Mouse (Mus musculus) midbrain, embryonic 15.5 days (tissue): ENCODE measurements around the gene Adcy6. TPM values are rescaled to one million over a fixed set of nuclear protein-coding genes. Genes with fewer than 3 reads are reported as not detected.

Source experiments
- ATAC-seq: fragments of 200-750 bp; cut with Nextera tagmentation; replicated peaks from 2 replicates; pipeline ENCODE4 v1.8.0; 2017; ENCODE audit warnings: moderate TSS enrichment
- H3K27ac ChIP-seq: fragments of 300-500 bp; sonication (generic); 2 replicates; pipeline ENCODE4 v1.5.1; 2015; ENCODE audit warnings: mild to moderate bottlenecking, inconsistent platforms
- H3K27me3 ChIP-seq: fragments of 300-500 bp; sonication (generic); replicated peaks from 2 replicates; pipeline ENCODE4 v1.6.1; 2015; ENCODE audit warnings: inconsistent platforms
- H3K36me3 ChIP-seq: fragments of 300-500 bp; sonication (generic); replicated peaks from 2 replicates; pipeline ENCODE4 v1.6.1; 2015; ENCODE audit warnings: inconsistent platforms
- H3K4me1 ChIP-seq: fragments of 300-500 bp; sonication (generic); 2 replicates; pipeline ENCODE4 v1.6.1; 2015; ENCODE audit warnings: inconsistent platforms
- H3K4me2 ChIP-seq: fragments of 300-500 bp; sonication (generic); 2 replicates; pipeline ENCODE4 v1.6.1; 2015; ENCODE audit warnings: inconsistent platforms, mild to moderate bottlenecking, moderate library complexity
- H3K4me3 ChIP-seq: fragments of 300-500 bp; sonication (generic); 2 replicates; pipeline ENCODE4 v1.5.1; 2015; ENCODE audit warnings: mild to moderate bottlenecking, inconsistent platforms
- H3K9ac ChIP-seq: fragments of 300-500 bp; sonication (generic); 2 replicates; pipeline ENCODE4 v1.6.1; 2015; ENCODE audit warnings: mild to moderate bottlenecking, inconsistent platforms
- H3K9me3 ChIP-seq: fragments of 300-500 bp; sonication (generic); 2 replicates; pipeline ENCODE4 v1.6.1; 2016; ENCODE audit warnings: inconsistent platforms
- WGBS: fragments of 180-500 bp; shearing (Covaris S2); methylation state at CpG from one replicate; pipeline ENCODE4 v1.1.7; 2015; ENCODE audit warnings: mixed read lengths; 5-methylcytosine and 5-hydroxymethylcytosine counted together
- polyA plus RNA-seq: library from polyadenylated mRNA; unstranded; fragments of >200 nt; fragmentation: Nextera tagmentation; extraction: Ambion mirVana; gene quantifications from 2 replicates; pipeline ENCODE4 v1.2.1, GENCODE M21; 2015

The Adcy6 gene
- polyA plus RNA-seq, 1 experiment from 2014 or later = 15.2 TPM

DNA sequence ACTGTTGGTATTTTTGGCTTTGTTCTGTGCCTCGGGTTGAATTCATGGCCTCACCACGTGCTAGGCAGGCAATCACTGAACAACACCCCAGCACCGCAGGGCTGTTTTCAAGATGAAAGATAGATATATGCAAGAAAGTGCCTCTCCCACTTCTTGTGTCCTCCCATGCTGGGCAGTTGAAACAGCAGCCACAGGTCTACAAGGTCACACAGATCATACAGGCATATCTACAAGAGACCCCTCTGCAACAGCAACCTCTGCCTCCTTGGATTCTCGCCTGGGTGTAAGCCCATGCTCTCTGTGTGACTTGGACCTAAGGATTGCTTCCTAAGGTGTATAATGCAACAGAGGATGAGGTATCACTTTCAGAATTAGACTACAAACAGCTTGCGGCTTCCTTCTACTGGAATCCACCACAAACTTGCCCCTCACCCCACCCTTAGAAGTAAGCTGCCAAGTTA lies 13.5 kb upstream of the Adcy6 start:
- no peaks in the 10 kb centered on the region for H3K36me3 ChIP-seq
- no peak overlapping the region for H3K27ac ChIP-seq
- H3K9ac ChIP-seq = no peak overlapping the region
- peaks cover 6% of the 10 kb centered on the region for H3K4me1 ChIP-seq
- H3K4me3 ChIP-seq = no peak overlapping the region
- no peak overlapping the region for H3K4me2 ChIP-seq
- 52% methylated on average over 5 of the region's 5 CpGs for WGBS
- no peaks in the 10 kb centered on the region for H3K9me3 ChIP-seq
- H3K27me3 ChIP-seq = no peaks in the 10 kb centered on the region
- ATAC-seq = no peak

GRCm38 (mm10) chr15:98622721-98623120 lies 12.8 kb upstream of the Adcy6 start:
- 22% methylated on average over 6 of the region's 6 CpGs for WGBS

GRCm38 (mm10) chr15:98622199-98622598 lies 12.3 kb upstream of the Adcy6 start:
- Histone ChIP-seq H3K36me3 (no peaks in the 10 kb centered on the region), H3K9me3 (no peaks in the 10 kb centered on the region), H3K4me2 (no peak overlapping the region), H3K27ac (no peak overlapping the region), H3K27me3 (peaks cover 3% of the 10 kb centered on the region; the same call in 1 of the 2 replicates), H3K4me1 (no peaks in the 10 kb centered on the region), H3K4me3 (no peak overlapping the region), H3K9ac (no peak overlapping the region)
- 9% methylated on average over 7 of the region's 7 CpGs for WGBS
- no peak for ATAC-seq

More at GRCm38 (mm10) chr15:98622721-98623120, 12.8 kb upstream of the Adcy6 start:
- H3K27me3 ChIP-seq = peaks cover 3% of the 10 kb centered on the region; the same call in 1 of the 2 replicates
- no peak overlapping the region for H3K4me2 ChIP-seq
- no peaks in the 10 kb centered on the region for H3K36me3 ChIP-seq
- no peak for ATAC-seq
- H3K9ac ChIP-seq = no peak overlapping the region
- H3K27ac ChIP-seq = no peak overlapping the region
- H3K4me1 ChIP-seq = no peaks in the 10 kb centered on the region
- no peak overlapping the region for H3K4me3 ChIP-seq
- H3K9me3 ChIP-seq = no peaks in the 10 kb centered on the region

DNA sequence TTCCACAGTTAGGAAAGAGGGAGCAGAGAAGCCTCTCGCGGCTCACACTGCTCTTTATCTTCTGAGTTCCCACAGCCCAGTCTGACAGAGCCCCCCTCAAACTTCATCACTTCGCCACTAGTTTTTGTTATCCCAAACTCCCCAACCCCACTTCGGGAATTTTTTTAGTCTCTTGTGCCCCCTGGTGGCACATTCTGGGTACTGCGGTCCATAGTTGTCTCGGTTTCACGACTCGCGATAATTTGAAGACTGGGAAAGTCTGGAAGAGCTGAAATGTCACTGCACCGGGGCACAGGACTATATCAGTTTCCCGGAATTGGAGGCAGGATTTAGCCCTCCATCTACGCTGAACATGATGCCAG lies 7.3 kb upstream of the Adcy6 start:
- H3K4me2 ChIP-seq = no peak overlapping the region
- ATAC-seq = no peak
- no peak overlapping the region for H3K4me3 ChIP-seq
- no peaks in the 10 kb centered on the region for H3K9me3 ChIP-seq
- H3K27me3 ChIP-seq = peaks cover 3% of the 10 kb centered on the region; the same call in 1 of the 2 replicates
- no peak overlapping the region for H3K27ac ChIP-seq
- H3K9ac ChIP-seq = no peak overlapping the region
- no peaks in the 10 kb centered on the region for H3K36me3 ChIP-seq
- under 1% methylated on average over 12 of the region's 12 CpGs for WGBS
- 0 out of 2 replicates have a peak, but pooled peaks cover 4% of the 10 kb centered on the region for H3K4me1 ChIP-seq

- no peak overlapping the region for H3K4me2 ChIP-seq
- ATAC-seq = no peak
- no peaks in the 10 kb centered on the region for H3K9me3 ChIP-seq
- 0 out of 2 replicates have a peak, but pooled peaks cover 4% of the 10 kb centered on the region for H3K4me1 ChIP-seq
- no peak overlapping the region for H3K27ac ChIP-seq
- 44% methylated on average over 20 of the region's 20 CpGs for WGBS
- no peaks in the 10 kb centered on the region for H3K36me3 ChIP-seq
- no peak overlapping the region for H3K9ac ChIP-seq
- no peak overlapping the region for H3K4me3 ChIP-seq
- H3K27me3 ChIP-seq = peaks cover 3% of the 10 kb centered on the region; the same call in 1 of the 2 replicates
Observed at GRCm38 (mm10) chr15:98616362-98617175, 6.7 kb upstream of the Adcy6 start.

DNA sequence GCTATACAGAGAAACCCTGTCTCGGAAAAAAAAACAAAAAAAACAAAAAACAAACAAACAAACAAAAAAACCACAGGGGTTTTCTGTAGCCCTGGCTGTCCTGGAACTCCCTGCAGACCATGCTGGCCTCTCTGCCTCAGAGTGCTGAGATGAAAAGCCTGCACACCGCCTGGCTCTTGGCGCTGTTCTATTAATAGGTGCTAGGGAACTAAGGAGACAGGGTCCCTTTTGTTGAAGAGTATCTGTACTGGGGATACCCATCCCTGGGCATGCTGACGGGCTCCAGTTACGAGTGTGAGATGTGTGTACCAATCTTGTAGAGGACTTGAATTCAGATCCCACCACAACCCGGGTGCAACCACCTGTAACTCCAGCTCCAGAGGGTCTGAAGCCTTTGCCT lies 5.9 kb upstream of the Adcy6 start:
- WGBS = 71% methylated on average over 6 of the region's 6 CpGs
- no peaks in the 10 kb centered on the region for H3K36me3 ChIP-seq
- no peak overlapping the region for H3K9ac ChIP-seq
- no peak overlapping the region for H3K27ac ChIP-seq
- H3K4me3 ChIP-seq = no peak overlapping the region
- 0 out of 2 replicates have a peak, but pooled peaks cover 4% of the 10 kb centered on the region for H3K4me1 ChIP-seq
- no peaks in the 10 kb centered on the region for H3K9me3 ChIP-seq
- peaks cover 3% of the 10 kb centered on the region; the same call in 1 of the 2 replicates for H3K27me3 ChIP-seq
- no peak overlapping the region for H3K4me2 ChIP-seq
- no peak for ATAC-seq

DNA sequence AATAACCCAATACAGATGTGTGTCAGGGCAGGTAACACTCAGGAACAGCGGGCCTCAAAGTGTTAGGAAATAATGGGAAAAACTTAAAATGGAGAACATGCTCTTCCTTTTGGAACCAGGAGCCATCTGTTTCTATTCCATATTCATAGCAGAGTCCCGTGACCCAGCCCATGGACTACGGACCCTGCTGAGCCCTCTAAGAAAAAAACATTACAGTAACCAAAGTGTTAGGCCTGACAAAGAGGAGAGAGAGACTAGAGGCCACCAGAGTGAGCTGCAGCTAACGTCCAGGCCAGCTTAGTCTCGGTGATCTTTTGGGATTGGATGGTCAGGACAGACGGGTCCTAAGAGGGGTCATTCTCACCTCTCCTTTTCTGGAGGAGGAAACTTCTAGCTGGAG lies 5.1 kb upstream of the Adcy6 start:
- no peak overlapping the region for H3K4me2 ChIP-seq
- WGBS = 37% methylated on average over 6 of the region's 6 CpGs
- no peaks in the 10 kb centered on the region for H3K36me3 ChIP-seq
- H3K4me3 ChIP-seq = no peak overlapping the region
- peaks cover 3% of the 10 kb centered on the region; the same call in 1 of the 2 replicates for H3K27me3 ChIP-seq
- H3K9ac ChIP-seq = no peak overlapping the region
- H3K27ac ChIP-seq = no peak overlapping the region
- peaks cover 9% of the 10 kb centered on the region for H3K4me1 ChIP-seq
- no peak for ATAC-seq
- no peaks in the 10 kb centered on the region for H3K9me3 ChIP-seq

DNA sequence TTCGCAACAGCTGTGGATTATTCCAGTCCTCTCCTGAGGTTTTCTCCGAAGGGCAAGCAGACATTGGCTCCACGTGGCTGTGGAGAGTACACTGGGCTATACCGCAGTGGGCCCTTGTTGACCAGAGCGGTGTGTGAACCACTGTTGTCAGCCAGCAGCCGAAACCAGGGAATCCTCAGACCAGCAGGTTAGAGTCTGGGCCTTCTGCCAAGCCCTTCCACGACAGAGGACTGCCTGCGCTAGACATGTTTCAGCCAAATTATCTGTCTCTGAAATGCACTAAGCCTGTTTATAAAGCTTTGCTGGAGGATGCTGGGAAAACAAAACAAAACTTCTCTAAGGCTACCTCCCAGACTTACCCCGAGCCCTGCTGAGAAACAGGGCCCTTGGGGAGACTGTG lies 4.7 kb upstream of the Adcy6 start:
- Histone ChIP-seq H3K4me1 (peaks cover 12% of the 10 kb centered on the region), H3K36me3 (no peaks in the 10 kb centered on the region), H3K27ac (peak overlapping the region; percentile 42; the same call in 1 of the 2 replicates), H3K4me3 (no peak overlapping the region), H3K9ac (no peak overlapping the region), H3K9me3 (no peaks in the 10 kb centered on the region), H3K4me2 (no peak overlapping the region), H3K27me3 (peaks cover 3% of the 10 kb centered on the region; the same call in 1 of the 2 replicates)
- ATAC-seq = no peak
- WGBS = 39% methylated on average over 9 of the region's 9 CpGs

DNA sequence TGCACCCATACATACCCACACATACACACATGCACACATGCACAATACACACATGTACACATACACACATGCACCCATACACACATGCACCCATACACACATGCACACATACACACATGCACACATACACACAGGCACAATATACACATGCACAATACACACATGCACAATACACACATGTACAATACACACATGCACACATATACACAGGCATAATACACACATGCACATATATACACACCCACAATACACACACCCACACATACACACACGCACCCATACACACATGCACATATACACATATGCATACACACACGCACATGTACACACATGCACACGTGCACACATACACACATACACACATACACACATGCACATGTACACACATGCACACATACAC lies 2.4 kb upstream of the Adcy6 start:
- Histone ChIP-seq H3K27ac (no peak overlapping the region), H3K27me3 (no peaks in the 10 kb centered on the region), H3K9me3 (no peaks in the 10 kb centered on the region), H3K36me3 (no peaks in the 10 kb centered on the region), H3K4me2 (no peak overlapping the region), H3K4me1 (peaks cover 28% of the 10 kb centered on the region), H3K9ac (no peak overlapping the region), H3K4me3 (no peak overlapping the region)
- ATAC-seq = no peak
- 99% methylated on average over 3 of the region's 3 CpGs for WGBS

DNA sequence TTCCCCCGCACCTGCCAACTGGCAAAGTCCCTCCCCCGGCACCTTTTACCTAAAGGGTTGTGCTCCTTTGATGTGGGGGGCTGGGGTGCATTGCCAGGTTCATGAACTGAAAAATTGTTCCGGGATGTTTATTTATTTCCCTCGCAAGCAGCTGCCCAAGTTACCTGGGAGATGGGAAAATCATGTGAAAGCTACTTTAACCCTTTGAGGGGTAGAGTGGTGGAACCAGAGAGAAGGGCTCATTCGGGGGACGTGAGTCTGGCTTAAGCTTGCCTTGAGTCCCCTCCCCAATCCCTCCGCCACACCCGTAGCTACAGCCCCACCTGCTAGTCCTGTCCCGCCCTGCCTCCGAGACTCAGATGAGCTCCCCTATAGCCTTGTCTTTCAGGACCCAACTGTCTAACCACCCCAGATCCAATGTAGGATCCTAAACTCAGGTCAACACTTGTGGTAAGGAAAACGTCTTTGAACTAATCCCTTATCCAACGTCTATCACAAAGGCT lies 306 bp upstream of the Adcy6 start:
- 2% methylated on average over 12 of the region's 12 CpGs for WGBS
- Histone ChIP-seq H3K27me3 (no peaks in the 10 kb centered on the region), H3K4me3 (peak overlapping the region; percentile 87), H3K4me1 (peaks cover 37% of the 10 kb centered on the region), H3K27ac (peak overlapping the region; percentile 86), H3K4me2 (peak overlapping the region; percentile 74), H3K9me3 (no peaks in the 10 kb centered on the region), H3K9ac (peak overlapping the region; percentile 86), H3K36me3 (no peaks in the 10 kb centered on the region)
- ATAC-seq = peak; percentile 24; the same call in 1 of the 2 replicates

GRCm38 (mm10) chr15:98608784-98609250 lies 1.1 kb downstream of the Adcy6 start:
- H3K27ac ChIP-seq = peak overlapping the region; percentile 86
- peak overlapping the region; percentile 87 for H3K4me3 ChIP-seq
- H3K9me3 ChIP-seq = no peaks in the 10 kb centered on the region
- H3K4me2 ChIP-seq = peak overlapping the region; percentile 74
- WGBS = 0% methylated on average over 9 of the region's 26 CpGs
- H3K27me3 ChIP-seq = no peaks in the 10 kb centered on the region
- ATAC-seq = peak; percentile 50; the same call in 1 of the 2 replicates
- peak overlapping the region; percentile 86 for H3K9ac ChIP-seq
- peaks cover 5% of the 10 kb centered on the region; the same call in 1 of the 2 replicates for H3K36me3 ChIP-seq
- peaks cover 37% of the 10 kb centered on the region for H3K4me1 ChIP-seq

GRCm38 (mm10) chr15:98608058-98608783 lies 1.7 kb downstream of the Adcy6 start:
- whole genome bisulfite sequencing = 10% methylated on average over 10 of the region's 10 CpGs
- peaks cover 40% of the 10 kb centered on the region for H3K4me1 ChIP-seq
- H3K4me2 ChIP-seq = peak overlapping the region; percentile 74
- ATAC-seq = no peak
- H3K27ac ChIP-seq = no peak overlapping the region
- peaks cover 9% of the 10 kb centered on the region; the same call in 1 of the 2 replicates for H3K36me3 ChIP-seq
- H3K9me3 ChIP-seq = no peaks in the 10 kb centered on the region
- H3K27me3 ChIP-seq = no peaks in the 10 kb centered on the region
- H3K4me3 ChIP-seq = peak overlapping the region; percentile 87
- peak overlapping the region; percentile 86 for H3K9ac ChIP-seq
